ENCODE assay signal across 1 mouse cellular context in the genomic region with DNA sequence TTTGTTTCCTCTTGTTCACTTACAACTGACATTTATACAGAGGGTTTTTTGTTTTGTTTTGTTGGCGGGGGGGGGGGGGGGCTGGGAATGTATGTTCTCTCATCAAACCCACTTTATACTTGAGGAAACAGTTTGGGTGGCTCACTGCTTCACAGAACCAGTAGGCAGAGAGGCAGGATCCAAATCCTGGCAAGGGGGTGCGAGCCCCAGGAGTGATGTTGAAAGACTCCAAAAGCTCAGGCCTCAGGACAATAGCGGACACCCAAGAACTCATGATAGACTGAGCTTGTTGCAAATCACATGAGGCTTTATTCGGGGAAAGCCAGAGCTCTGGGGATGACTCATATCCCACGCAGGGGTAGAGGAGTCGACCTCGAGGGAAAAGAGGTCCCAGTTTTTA. TPM values are rescaled to one million over a fixed set of nuclear protein-coding genes. Genes with fewer than 3 reads are reported as not detected.
"Had no signal": no experiment of that assay in that cellular context is flagged by ENCODE, and none has a peak within 500 bp of the region (broad histone marks: within the 10 kb centered on the region; RNA-seq: fewer than 3 reads in every experiment).

No protein-coding gene starts in this region.

RNA-seq across cellular contexts. Expression of a gene that starts 35.2 kb away (rescaled TPM):
- polyA plus RNA-seq: inflammation-experienced regulatory T-cells, adult 6 months had no signal
